Mouse (Mus musculus) T-helper 2 cell (primary cell): Measurements from ENCODE around the gene Gpld1.

Experiments used
- in situ Hi-C: fragments of 300-600 bp; cut with MboI, MseI; formaldehyde crosslinking; loops from one replicate; pipeline ENCODE4 v1.15.1; 2025; ENCODE audit warnings: high pct_unique_total_duplicates

Gpld1 gene

GRCm38 (mm10) chr13:24942512-24943282 is at the start of gene Gpld1:
Gene Gpld1, plus strand, starts transcription at chr13:24943152.
- in situ Hi-C loops = no loop called here

DNA sequence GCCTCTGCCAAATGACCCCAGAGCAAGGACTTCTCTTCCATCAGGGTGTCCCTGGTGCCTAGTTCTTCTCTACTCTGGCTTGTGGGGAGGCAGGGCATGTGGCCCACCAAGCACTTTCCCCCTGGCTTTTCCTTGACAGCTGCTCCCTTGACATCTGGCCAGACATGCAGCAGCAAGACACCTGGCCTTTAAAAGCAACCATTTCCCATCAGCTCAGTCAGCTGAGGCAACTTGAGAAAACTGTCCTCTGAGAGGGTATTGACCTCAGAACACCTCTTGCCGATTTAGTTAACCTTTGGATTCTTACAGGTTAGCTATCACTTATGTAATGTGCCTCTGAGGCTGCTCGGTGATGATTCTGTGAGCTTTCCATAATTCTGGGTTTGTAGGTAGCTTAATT is 49.1 kb upstream of the Gpld1 start:
- in situ Hi-C loops = no loop called here

DNA sequence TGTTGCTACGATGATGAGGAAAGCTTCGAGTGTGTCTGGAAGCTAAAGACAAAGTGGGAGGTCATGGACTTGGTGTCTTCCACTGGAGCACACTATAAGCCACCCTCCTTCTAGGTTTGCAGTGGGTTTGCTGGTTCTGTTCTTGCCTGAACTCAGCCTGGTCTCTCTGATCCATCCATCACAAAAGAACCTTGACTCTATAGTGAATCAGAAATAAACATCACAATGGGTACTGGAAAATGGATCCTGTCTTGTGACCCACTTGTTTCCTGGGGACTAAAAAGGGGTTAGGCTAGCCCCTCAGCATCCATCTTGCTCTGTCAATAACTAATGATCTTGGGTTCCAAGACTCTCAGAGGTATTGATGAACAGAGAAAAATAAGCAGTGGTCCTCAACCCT is 41.0 kb upstream of the Gpld1 start:
- in situ Hi-C loops = no loop called here

- in situ Hi-C loops = no loop called here
Measured at GRCm38 (mm10) chr13:24903412-24903811, 39.5 kb upstream of the Gpld1 start.

DNA sequence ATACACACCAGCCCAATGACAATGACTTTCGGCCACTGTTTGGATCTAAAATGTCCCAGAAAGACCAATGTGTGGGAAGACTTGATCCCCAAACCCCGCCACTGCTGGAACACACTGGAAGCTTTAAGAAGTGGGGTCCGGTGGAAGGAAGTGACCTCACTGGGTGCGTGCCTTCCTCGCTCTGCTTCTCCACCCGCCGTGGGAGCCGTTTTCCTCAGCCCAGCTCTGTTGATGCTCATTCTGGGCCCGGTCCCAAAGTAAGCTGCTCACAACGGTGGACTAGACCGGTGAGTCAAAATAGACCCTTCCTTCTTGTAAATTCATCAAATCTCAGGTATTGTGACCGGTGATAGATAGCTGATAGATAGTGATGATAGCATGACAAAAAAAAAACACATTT is 37.5 kb upstream of the Gpld1 start:
- in situ Hi-C loops = no loop called here

DNA sequence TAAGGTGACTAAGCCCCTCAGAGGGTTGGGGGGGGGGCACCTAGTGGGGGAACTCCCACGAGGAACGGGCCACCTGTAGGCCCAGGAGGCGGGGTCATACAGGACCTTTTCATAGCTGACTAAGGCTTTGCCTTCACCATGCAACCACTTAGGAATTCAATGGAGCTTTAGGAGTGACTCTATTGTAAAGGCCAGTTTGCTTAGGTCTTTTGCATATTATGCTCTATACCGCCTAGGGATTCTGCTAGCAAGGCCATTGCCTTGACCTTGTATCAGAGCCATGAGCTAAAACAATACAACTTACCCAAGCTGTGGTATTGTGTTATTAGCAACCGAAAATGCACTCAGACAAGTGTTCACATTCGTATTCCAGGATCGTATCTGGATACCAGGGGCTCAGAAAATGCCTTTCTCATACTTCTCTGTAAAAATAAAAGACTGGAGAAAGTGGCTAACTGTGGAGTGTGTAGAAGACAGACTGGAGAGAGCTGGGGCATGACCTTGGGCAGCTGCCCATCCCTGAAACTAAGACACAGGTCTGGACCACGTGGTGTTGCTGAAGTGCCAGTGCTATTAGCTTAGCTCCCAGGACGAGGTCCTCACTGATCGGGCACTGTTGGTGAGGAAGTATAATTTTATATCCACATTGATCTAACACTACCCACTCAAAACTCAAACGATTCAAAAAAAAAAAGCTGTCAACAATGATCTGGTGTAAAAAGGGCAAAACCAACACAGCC is 36.0 kb upstream of the Gpld1 start:
- in situ Hi-C loops = no loop called here

- in situ Hi-C loops = no loop called here
Measured at GRCm38 (mm10) chr13:24909112-24909511, 33.8 kb upstream of the Gpld1 start.

DNA sequence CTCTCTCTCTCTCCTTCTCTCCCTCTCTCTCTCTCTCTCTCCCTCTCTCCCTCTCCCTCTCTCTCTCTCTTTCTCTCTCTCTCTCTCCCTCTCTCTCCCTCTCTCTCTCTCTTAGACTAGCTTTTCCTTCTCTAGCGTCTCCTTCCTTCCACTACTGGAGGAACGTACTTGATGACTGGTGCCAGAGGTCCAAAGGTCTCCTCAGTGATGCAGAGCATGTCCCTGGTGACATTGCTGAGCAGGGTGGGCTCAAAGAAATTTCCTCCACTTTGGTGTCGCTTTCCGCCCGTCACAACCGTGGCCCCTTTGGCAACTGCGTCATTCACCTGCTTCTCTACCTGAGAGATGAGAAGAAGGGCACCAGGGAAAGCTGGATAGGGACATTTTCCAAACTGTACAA is 29.4 kb upstream of the Gpld1 start:
- in situ Hi-C loops = no loop called here

DNA sequence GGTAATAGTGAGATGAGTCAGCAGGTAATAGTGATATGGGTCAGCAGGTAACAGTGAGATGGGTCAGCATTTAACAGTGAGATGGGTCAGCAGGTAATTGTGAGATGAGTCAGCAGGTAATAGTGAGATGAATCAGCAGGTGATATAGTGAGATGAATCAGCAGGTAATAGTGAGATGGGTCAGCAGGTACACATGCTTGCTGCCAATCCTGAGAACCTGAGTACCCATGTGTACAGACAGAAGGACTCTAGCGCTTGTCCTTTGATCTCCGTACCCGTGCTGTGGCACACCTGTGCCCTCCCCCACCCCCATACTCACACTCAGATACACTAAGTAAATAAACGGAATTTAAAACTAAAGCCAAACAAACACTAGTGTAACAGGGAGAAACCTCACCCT is 28.0 kb upstream of the Gpld1 start:
- in situ Hi-C loops = no loop called here

DNA sequence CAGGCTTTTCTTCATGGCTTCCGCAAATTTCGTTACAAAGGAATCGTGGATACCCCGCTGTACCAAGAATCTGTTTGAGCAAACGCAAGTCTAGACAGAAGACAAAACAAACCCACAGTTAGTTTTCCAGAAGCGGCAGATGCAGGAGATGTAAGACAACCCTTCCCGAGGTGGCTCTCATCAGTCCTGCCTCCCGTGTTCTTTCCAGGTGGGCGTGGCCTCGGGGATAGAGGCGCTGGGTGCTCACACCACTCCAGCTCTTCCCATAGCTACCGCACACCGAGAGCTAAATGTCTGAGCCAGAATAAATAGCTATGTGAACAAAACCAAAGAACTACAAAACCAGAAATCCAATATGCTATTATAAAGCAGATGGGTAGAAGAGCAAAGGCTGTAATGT is 27.1 kb upstream of the Gpld1 start:
- in situ Hi-C loops = no loop called here

- in situ Hi-C loops = loop anchor here (10.0 kb wide), 2 partner anchors 176 to 206 kb away; partner anchors contain the start of gene Armh2
Measured at GRCm38 (mm10) chr13:24920333-24920977, 22.5 kb upstream of the Gpld1 start.

GRCm38 (mm10) chr13:24921281-24921680 is 21.7 kb upstream of the Gpld1 start:
- in situ Hi-C loops = loop anchor here (10.0 kb wide), 2 partner anchors 176 to 206 kb away; partner anchors contain the start of gene Armh2

DNA sequence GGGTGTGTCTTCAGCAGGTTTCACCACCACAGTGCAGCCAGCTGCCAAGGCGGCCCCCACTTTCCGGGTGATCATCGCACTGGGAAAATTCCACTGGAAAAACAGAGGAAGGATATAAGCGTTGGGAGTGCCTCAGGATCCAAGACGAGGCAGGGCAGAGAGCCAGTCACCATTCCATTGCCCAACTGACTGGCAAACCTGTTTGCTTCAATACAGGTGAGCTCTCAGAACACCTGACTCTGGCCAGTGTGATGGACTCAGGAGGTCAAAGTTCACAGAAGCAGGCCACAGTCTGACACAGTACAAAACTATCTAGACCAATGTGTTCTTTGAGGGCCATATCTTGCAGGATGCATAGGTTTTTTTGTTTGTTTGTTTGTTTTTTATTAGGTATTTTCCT is 19.0 kb upstream of the Gpld1 start:
- in situ Hi-C loops = loop anchor here (10.0 kb wide), 2 partner anchors 179 to 209 kb away; partner anchors contain the start of gene Armh2

DNA sequence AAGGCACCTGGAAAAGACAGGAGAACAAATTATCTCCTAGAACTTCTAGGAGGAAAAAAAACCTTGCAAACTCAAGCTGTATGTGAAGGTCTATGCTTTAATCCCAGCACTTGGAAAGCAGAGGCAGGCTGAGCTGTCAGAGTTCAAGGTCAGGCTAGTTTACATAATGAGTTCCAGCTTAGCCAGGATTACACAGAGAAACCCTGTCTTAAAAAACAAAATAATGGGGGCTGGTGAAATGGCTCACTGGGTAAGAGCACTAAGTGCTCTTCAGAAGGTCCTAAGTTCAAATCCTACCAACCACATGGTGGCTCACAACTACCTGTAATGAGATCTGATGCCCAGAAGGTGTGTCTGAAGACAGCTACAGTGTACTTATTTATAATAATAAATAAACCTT is 12.4 kb upstream of the Gpld1 start:
- in situ Hi-C loops = no loop called here

DNA sequence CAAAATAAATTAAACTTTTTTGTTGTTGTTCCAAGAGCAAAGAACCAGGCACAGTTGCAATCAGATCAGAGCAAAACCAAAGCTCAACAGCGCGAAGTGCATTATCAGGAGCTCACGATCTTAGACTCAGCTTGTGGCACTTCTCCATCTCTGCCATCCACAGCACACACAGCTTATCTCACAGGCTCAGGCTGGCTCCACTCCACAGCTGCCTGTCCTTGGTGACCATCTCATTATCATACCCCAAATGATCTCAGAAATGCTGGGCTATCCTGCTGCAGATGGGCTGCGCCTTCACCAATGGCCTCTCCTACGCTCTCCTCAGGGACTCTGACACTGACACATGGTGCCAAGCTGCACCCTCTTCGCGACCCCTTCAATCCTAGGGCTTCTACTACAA is 9.8 kb upstream of the Gpld1 start:
- in situ Hi-C loops = no loop called here

DNA sequence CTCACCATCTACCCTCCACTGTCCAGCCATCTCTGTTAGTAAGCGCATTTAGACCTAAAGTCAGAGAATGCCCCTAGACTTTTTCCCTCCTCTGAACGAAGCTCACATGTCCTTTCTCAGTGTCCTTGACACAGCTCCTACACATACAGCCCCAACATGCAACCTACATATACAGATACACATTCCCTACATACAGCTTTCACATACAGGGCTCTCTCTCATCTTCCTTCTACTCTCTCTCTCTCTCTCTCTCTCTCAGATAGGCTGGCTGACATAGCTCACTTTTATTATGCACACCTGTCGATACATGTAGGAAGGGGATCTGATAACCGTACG is 6.2 kb upstream of the Gpld1 start:
- in situ Hi-C loops = no loop called here

DNA sequence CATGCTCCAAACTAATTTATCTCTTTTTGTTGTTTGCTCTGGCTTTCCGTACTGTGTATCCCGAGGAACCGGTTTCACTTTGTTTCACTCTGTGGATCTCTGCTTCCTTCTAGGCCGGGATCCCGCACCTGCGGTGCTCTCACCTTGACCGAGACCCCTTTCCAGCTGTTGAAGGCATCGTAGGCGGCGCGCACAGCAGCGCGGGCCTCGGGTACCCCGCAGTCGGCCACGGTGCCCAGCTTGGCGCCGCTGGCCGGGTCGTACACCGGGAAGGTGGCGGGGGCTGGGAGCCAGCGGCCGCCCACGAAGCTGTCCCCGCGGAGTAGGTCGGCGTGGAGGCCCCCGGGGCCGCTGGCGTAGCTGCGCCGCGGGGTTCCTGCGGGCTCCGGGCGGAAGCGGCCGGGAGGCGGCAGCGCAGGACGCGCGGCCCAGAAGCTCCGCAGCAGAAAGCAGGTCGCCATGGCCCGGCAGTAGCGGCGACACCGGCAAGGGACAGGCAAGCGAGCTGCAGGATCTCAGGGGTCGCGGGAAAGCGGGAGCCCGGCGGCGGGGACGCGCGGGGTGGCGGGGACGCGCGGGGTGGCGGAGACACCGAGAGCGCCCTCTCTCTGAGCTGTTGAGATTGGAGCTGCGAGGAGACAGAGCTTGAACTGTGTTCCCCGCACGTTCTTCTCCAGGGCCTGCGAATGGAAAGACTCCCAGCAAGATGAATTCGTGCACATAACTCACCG is 5.7 kb upstream of the Gpld1 start, which contains the start of gene Aldh5a1:
Aldh5a1 (minus strand) TSS at position 554 of the 731 bp plus-strand sequence.
- in situ Hi-C loops = no loop called here

DNA sequence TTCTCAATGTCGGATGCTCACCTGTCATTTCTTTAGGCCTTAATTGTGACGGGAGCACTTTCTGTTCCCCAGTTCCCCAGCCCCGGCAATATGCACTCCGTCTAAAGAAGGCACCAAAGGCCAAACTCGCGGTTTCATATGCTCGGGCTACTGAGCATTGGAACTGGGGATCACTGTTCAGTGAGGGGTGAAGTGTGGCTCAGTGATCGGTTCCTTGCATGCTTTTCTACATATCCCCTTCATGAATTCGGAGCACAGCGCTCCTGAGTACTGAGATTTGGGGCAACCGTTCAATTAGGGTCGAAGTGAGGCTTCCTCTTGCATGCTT is 5.1 kb upstream of the Gpld1 start:
- in situ Hi-C loops = no loop called here

DNA sequence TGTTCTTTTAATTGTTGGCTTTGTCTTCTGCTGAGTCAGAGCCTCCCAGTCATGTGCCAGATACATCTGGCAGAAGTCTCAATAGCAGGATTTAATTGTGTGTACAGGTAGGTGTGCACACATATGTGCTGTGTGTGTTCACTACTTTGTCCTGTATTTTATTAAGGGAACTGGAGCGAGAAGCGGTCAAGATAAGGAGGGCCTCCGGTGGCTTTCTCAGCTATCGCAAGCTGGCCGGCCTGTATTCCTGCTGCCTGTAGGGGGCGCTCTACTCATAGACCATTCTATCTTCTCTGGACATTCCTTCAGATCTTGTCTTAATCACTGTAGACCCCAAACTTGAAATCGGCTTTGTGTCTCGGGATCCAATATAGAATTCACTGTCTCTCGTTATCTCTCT is 4.3 kb upstream of the Gpld1 start:
- in situ Hi-C loops = no loop called here

DNA sequence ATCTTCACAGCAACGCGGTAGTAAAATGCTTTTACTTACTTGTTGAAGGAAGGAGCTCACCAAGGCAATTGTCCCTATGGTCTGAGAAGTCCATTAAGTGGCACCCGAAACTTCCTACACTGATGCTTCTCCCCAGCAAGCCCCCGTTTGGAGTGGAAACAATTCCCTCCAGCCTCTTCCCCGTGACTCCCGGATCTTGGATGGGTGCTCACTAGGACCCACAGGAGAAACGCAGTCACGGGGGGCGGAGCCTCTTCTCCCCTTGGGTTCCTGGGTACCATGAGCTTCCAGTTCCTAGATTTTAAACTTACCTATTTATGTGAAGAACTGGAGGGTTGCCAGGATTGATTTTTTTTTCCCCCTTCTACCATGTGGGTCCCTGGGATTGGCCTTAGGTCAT is 3.5 kb upstream of the Gpld1 start:
- in situ Hi-C loops = no loop called here

GRCm38 (mm10) chr13:24943303-24943702 is 351 bp downstream of the Gpld1 start:
- in situ Hi-C loops = no loop called here

DNA sequence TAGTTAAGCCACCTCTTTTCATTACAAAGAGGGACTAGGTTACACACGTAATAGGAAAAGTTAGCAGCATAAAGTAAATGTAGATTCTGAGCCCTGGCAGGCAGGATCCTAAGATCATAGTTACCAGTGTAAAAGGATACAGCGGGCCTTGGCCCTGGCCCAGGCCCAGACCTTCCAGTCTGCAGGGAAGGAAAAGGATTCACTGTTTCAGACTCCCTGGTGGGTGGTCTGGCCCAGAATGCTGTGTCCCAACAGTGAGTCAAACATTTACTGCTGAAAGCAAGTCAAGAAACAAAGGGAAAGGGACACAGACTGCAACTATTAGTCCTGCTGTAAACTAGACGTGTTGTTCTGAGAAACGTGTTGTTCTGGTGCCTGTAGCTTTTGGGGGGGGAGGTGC is 2.6 kb downstream of the Gpld1 start:
- in situ Hi-C loops = no loop called here
